Mouse (Mus musculus): ENCODE results near the gene Timm50. TPM values are rescaled to one million over a fixed set of nuclear protein-coding genes. Genes with fewer than 3 reads are reported as not detected.

Timm50 gene
- 162 and 169 TPM in 2 replicates for polyA plus RNA-seq (2015; fragmentation: Nextera tagmentation; extraction: Ambion mirVana)

DNA sequence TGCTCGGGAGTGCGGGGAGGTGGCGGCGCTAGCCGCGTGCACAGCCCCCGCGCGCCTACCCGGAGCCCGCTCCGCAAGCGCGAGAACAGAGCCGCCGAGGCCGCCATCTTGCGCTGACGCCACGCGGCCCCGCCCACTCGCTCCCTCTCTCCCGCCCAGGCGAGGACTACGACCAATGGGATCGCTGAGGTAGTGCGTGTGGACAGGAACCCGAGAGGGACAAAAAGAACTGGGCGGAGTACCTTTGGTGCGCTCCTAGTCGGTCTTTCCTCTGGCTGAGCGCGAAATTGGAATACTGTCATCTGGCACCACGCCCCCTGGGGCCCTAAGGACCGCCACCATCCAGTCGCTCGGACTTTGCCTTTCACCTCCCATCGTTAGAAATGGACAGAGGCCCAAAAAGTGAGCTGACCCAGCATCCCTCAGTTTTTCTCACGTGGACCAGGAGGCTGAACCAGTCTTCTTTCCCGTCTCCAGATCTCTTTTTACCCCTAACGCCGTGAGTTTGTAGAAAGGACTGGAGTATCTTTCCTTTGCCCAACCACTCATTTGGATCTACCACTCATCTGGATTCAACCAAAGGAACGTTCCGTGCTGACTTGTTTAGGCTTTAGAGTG is at the start of gene Timm50:
Gene Timm50, minus strand, starts transcription at position 147 of the 618 bp plus-strand sequence.
- Histone ChIP-seq H3K27ac (ENCODE audit: low read length) (peak within 1 kb of the TSS; percentile 58; the same call in 1 of the 2 replicates), H3K27me3 (ENCODE audit: insufficient read depth, low read length) (no peaks in the 10 kb centered on the region), H3K4me1 (ENCODE audit: insufficient read depth, low read length) (peaks cover 12% of the 10 kb centered on the region), H3K4me3 (ENCODE audit: low read length) (peak within 1 kb of the TSS; percentile 81), H3K9me3 (ENCODE audit: low read length) (no peaks in the 10 kb centered on the region), H3K9ac (replicated peaks; ENCODE audit: low read length) (peak within 1 kb of the TSS; percentile 95), H3K36me3 (ENCODE audit: insufficient read depth, low read length) (peaks cover 43% of the 10 kb centered on the region), H3K4me2 (replicated peaks; ENCODE audit: low read depth, low read length) (peak within 1 kb of the TSS; percentile 74)
- WGBS, result 1% methylated on average over 45 of the region's 45 CpGs
- ATAC-seq (ENCODE audit: low FRiP score, low TSS enrichment), result peak; percentile 97

DNA sequence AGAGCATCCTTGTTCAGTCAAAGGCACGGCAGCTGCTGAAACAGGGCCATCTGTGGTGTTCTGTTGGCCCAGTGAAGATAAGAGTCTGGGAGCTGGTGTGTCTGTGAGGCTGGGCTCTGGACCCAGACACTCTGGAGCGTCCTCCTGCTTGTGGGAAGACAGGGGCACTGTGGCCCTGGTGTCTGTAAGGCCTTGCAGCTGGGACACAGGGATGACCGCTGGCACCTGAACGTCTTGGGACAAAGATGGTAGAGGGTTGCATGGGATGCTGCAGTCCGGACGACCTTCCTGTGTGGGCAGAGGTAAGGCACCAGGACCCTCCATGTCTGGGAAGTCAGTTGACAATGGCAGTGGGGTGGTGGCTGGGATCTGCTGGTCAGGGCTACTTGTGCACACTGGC is 48.4 kb upstream of the Timm50 start:
- no peak overlapping the region for H3K27ac ChIP-seq (ENCODE audit: low read length)
- no peak for ATAC-seq (ENCODE audit: low FRiP score, low TSS enrichment)
- peaks cover 56% of the 10 kb centered on the region for H3K36me3 ChIP-seq (ENCODE audit: insufficient read depth, low read length)
- no peak overlapping the region for H3K9ac ChIP-seq (replicated peaks; ENCODE audit: low read length)
- no peak overlapping the region for H3K4me2 ChIP-seq (replicated peaks; ENCODE audit: low read depth, low read length)
- H3K27me3 ChIP-seq (ENCODE audit: insufficient read depth, low read length), result no peaks in the 10 kb centered on the region
- peaks cover 19% of the 10 kb centered on the region for H3K4me1 ChIP-seq (ENCODE audit: insufficient read depth, low read length)
- H3K9me3 ChIP-seq (ENCODE audit: low read length), result no peaks in the 10 kb centered on the region
- 96% methylated on average over 6 of the region's 6 CpGs for WGBS
- H3K4me3 ChIP-seq (ENCODE audit: low read length), result no peak overlapping the region

DNA sequence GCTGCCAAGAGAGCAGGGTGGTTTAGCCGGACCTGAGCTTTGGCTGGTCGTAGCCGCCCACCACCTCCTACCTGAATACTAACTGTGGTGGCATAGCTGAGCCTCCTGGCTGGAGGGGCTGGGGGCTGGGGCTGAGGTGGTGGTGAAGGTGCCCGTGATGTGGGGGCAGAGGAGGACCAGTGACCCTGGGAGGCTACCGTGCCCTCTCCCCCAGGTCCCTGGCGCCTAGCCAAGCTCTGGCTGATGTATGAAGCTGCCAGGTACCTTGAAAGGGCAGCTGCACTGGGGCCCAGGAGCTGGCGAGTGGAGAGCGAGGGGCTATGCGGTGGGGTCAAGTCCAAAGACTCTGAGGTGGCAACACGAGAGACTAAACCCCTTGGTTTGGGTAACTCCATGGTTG is 48.0 kb upstream of the Timm50 start:
- no peaks in the 10 kb centered on the region for H3K9me3 ChIP-seq (ENCODE audit: low read length)

DNA sequence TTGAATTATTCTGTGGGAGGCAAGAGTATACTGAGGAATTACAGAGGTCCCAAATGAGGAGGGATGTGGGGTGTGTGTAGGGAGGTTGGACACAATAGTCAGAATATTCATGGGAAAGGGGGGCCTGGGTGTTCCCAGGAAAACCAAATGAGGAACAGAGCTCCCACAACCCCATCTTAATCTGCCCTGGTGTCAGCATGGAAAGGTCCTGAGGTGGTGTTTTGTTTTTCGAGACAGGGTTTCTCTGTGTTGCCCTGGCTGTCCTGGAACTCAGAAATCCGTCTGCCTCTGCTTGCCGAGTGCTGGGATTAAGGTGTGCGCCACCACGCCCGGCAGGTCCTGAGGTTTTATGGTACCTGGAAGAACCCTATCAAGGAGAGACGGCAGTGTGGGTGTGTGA is 46.6 kb upstream of the Timm50 start:
- ATAC-seq (ENCODE audit: low FRiP score, low TSS enrichment), result no peak
- 66% methylated on average over 7 of the region's 7 CpGs for WGBS
- no peak overlapping the region for H3K4me2 ChIP-seq (replicated peaks; ENCODE audit: low read depth, low read length)
- H3K27ac ChIP-seq (ENCODE audit: low read length), result peak overlapping the region; percentile 27; the same call in 1 of the 2 replicates
- no peak overlapping the region for H3K4me3 ChIP-seq (ENCODE audit: low read length)
- H3K9me3 ChIP-seq (ENCODE audit: low read length), result no peaks in the 10 kb centered on the region
- no peak overlapping the region for H3K9ac ChIP-seq (replicated peaks; ENCODE audit: low read length)
- H3K36me3 ChIP-seq (ENCODE audit: insufficient read depth, low read length), result peaks cover 52% of the 10 kb centered on the region
- no peaks in the 10 kb centered on the region for H3K27me3 ChIP-seq (ENCODE audit: insufficient read depth, low read length)
- peaks cover 19% of the 10 kb centered on the region for H3K4me1 ChIP-seq (ENCODE audit: insufficient read depth, low read length)

More for the DNA sequence above, 48.0 kb upstream of the Timm50 start:
- Histone ChIP-seq H3K36me3 (ENCODE audit: insufficient read depth, low read length) (peaks cover 51% of the 10 kb centered on the region), H3K4me1 (ENCODE audit: insufficient read depth, low read length) (peaks cover 19% of the 10 kb centered on the region), H3K27ac (ENCODE audit: low read length) (no peak overlapping the region), H3K4me2 (replicated peaks; ENCODE audit: low read depth, low read length) (no peak overlapping the region), H3K27me3 (ENCODE audit: insufficient read depth, low read length) (no peaks in the 10 kb centered on the region), H3K9ac (replicated peaks; ENCODE audit: low read length) (no peak overlapping the region), H3K4me3 (ENCODE audit: low read length) (no peak overlapping the region)
- ATAC-seq (ENCODE audit: low FRiP score, low TSS enrichment), result no peak
- 82% methylated on average over 10 of the region's 10 CpGs for WGBS

DNA sequence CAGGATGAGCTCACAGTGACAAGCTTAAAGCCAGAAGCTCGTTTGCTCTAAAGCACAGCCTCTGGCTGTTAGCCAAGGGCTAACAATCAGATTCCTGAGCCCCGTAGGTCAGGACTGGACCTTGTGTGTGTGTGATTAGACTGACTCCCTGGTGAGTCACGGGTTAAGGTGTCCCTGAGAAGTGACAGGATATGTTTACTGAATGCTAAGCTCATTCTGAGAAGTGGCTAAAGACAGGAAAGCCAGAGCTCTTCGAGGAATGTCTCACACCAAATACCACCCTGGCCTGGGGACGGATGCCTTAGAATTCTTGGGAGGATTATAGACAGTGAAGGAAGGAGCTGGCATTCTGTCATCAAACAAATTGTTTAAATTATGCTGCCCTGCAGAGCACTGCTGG is 46.1 kb upstream of the Timm50 start:
- Histone ChIP-seq H3K4me1 (ENCODE audit: insufficient read depth, low read length) (peaks cover 19% of the 10 kb centered on the region), H3K9ac (replicated peaks; ENCODE audit: low read length) (0 out of 2 replicates have a peak overlapping the region, but pooled peaks have one; percentile 15), H3K36me3 (ENCODE audit: insufficient read depth, low read length) (peaks cover 56% of the 10 kb centered on the region), H3K4me3 (ENCODE audit: low read length) (no peak overlapping the region), H3K27me3 (ENCODE audit: insufficient read depth, low read length) (no peaks in the 10 kb centered on the region), H3K4me2 (replicated peaks; ENCODE audit: low read depth, low read length) (no peak overlapping the region; the same call in 1 of the 2 replicates), H3K9me3 (ENCODE audit: low read length) (no peaks in the 10 kb centered on the region), H3K27ac (ENCODE audit: low read length) (peak overlapping the region; percentile 80)
- 14% methylated on average over 5 of the region's 5 CpGs for WGBS
- ATAC-seq (ENCODE audit: low FRiP score, low TSS enrichment), result no peak

DNA sequence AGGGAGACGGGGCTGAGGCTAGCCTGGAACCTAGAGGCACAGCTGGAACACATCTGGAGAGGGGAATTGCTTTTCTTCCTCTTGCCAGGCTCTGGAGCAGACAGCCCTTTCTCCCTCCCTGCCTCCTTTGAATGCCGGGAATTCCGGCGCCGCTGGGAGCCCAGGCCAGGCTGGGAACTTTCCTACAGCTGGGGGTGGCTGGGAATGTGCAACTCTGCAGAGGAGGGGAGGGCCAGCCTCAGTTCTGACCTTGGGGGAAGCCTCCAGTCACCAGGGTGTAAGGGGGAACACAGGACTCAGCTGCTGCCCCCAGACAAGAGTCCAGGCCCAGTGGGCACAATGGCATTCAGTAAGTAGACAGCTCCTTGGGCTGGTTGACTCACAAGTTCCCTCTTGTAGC is 45.1 kb upstream of the Timm50 start:
- no peaks in the 10 kb centered on the region for H3K27me3 ChIP-seq (ENCODE audit: insufficient read depth, low read length)
- peaks cover 58% of the 10 kb centered on the region for H3K36me3 ChIP-seq (ENCODE audit: insufficient read depth, low read length)
- H3K9ac ChIP-seq (replicated peaks; ENCODE audit: low read length), result 0 out of 2 replicates have a peak overlapping the region, but pooled peaks have one; percentile 18
- 5% methylated on average over 5 of the region's 5 CpGs for WGBS
- no peaks in the 10 kb centered on the region for H3K9me3 ChIP-seq (ENCODE audit: low read length)
- peak; percentile 68 for ATAC-seq (ENCODE audit: low FRiP score, low TSS enrichment)
- H3K27ac ChIP-seq (ENCODE audit: low read length), result peak overlapping the region; percentile 80
- H3K4me1 ChIP-seq (ENCODE audit: insufficient read depth, low read length), result peaks cover 20% of the 10 kb centered on the region
- H3K4me2 ChIP-seq (replicated peaks; ENCODE audit: low read depth, low read length), result no peak overlapping the region
- H3K4me3 ChIP-seq (ENCODE audit: low read length), result no peak overlapping the region

DNA sequence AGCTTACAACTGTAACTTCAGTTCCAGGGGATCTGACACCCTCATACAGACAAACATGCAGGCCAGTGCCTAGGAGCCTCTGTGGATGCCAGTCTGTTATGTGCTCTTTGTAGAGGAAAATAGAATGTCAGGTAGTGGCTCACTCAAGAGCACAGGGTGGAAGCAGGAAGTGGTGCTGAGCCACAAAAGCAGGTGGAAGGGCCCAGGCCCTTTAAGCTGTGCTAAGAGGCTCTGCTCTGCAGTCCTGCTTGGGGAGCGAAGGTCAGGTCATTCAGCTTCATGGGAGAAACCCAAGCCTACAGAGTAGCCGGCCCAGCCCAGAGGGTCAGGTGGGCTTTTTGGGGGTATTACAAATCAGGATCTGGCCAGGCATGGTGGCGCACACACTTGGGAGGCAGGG is 43.3 kb upstream of the Timm50 start:
- WGBS, result 81% methylated on average over 3 of the region's 3 CpGs
- Histone ChIP-seq H3K27ac (ENCODE audit: low read length) (no peak overlapping the region), H3K36me3 (ENCODE audit: insufficient read depth, low read length) (peaks cover 44% of the 10 kb centered on the region)

DNA sequence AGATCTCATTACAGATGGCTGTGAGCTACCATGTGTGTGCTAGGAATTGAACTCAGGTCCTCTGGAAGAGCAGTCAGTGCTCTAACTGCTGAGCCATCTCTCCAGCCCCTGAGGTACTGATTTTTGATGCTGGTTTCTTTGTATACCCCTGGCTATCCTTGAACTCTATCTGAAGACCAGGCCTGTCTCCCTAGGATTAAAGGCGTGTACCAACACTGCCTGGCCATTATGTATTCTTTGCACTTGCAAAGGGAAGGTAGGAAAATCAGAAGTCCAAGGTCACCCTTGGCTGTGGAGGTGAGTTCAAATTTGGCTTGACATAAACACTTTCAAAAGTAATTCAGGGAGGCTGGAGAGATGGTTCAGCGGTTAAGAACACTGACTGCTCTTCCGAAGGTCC is 42.7 kb upstream of the Timm50 start:
- Histone ChIP-seq H3K36me3 (ENCODE audit: insufficient read depth, low read length) (peaks cover 37% of the 10 kb centered on the region), H3K27me3 (ENCODE audit: insufficient read depth, low read length) (no peaks in the 10 kb centered on the region), H3K4me1 (ENCODE audit: insufficient read depth, low read length) (peaks cover 33% of the 10 kb centered on the region), H3K9ac (replicated peaks; ENCODE audit: low read length) (no peak overlapping the region), H3K4me3 (ENCODE audit: low read length) (no peak overlapping the region), H3K9me3 (ENCODE audit: low read length) (no peaks in the 10 kb centered on the region), H3K4me2 (replicated peaks; ENCODE audit: low read depth, low read length) (no peak overlapping the region), H3K27ac (ENCODE audit: low read length) (no peak overlapping the region)
- 77% methylated on average over 3 of the region's 3 CpGs for WGBS
- ATAC-seq (ENCODE audit: low FRiP score, low TSS enrichment), result no peak

More for the DNA sequence above, 43.3 kb upstream of the Timm50 start:
- no peak for ATAC-seq (ENCODE audit: low FRiP score, low TSS enrichment)
- Histone ChIP-seq H3K27me3 (ENCODE audit: insufficient read depth, low read length) (no peaks in the 10 kb centered on the region), H3K4me2 (replicated peaks; ENCODE audit: low read depth, low read length) (no peak overlapping the region), H3K4me1 (ENCODE audit: insufficient read depth, low read length) (peaks cover 29% of the 10 kb centered on the region), H3K9ac (replicated peaks; ENCODE audit: low read length) (no peak overlapping the region), H3K9me3 (ENCODE audit: low read length) (no peaks in the 10 kb centered on the region), H3K4me3 (ENCODE audit: low read length) (no peak overlapping the region)

DNA sequence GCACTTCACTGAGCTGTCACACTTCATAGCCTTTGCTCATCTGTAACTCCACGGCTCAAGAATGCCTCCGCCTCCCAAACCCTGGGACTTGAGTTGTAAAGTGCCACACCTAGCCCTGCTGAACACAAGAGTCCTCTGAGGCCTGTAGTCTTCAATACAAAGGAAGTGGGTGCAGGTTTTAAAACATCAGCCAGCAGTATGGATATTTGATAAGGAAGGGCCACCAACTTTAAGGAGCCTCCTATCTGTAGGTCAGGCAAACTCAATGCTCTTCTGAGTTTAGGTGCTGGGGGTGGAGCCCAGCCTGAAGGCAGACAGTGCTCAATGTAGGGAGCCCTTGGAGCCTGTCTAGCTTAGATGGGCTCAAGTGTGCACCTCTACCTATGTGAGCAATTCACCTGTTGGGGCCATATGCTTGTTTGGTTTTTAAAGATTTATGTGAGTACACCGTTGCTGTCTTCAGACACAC is 42.3 kb upstream of the Timm50 start:
- Histone ChIP-seq H3K9me3 (ENCODE audit: low read length) (no peaks in the 10 kb centered on the region), H3K9ac (replicated peaks; ENCODE audit: low read length) (no peak overlapping the region), H3K27me3 (ENCODE audit: insufficient read depth, low read length) (no peaks in the 10 kb centered on the region), H3K36me3 (ENCODE audit: insufficient read depth, low read length) (peaks cover 35% of the 10 kb centered on the region), H3K27ac (ENCODE audit: low read length) (no peak overlapping the region), H3K4me1 (ENCODE audit: insufficient read depth, low read length) (peaks cover 34% of the 10 kb centered on the region), H3K4me2 (replicated peaks; ENCODE audit: low read depth, low read length) (no peak overlapping the region), H3K4me3 (ENCODE audit: low read length) (no peak overlapping the region)
- no peak for ATAC-seq (ENCODE audit: low FRiP score, low TSS enrichment)
- 71% methylated on average over 3 of the region's 3 CpGs for WGBS

DNA sequence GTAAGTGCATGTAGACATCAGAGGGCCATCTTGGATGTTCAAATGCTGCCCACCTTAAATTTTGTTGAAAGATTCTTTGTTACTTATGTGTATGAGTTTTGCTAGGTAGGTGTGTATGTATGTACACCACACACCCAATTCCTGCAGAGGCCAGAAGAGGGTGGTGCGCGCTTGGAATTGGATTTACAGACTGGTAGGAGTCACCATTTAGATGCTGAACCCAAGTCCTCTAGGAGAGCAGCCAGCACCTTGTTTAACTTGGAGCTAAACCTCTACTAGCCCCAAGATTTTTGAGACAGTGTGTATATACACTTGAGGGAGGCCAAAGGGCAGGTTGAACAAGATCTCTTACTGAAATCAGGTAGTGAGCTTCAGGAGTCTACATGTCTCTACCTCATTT is 41.4 kb upstream of the Timm50 start:
- peaks cover 30% of the 10 kb centered on the region for H3K36me3 ChIP-seq (ENCODE audit: insufficient read depth, low read length)
- H3K27ac ChIP-seq (ENCODE audit: low read length), result no peak overlapping the region
- ATAC-seq (ENCODE audit: low FRiP score, low TSS enrichment), result no peak
- no peak overlapping the region for H3K4me3 ChIP-seq (ENCODE audit: low read length)
- H3K9ac ChIP-seq (replicated peaks; ENCODE audit: low read length), result no peak overlapping the region
- H3K27me3 ChIP-seq (ENCODE audit: insufficient read depth, low read length), result no peaks in the 10 kb centered on the region
- peaks cover 26% of the 10 kb centered on the region for H3K4me1 ChIP-seq (ENCODE audit: insufficient read depth, low read length)
- no peaks in the 10 kb centered on the region for H3K9me3 ChIP-seq (ENCODE audit: low read length)
- no peak overlapping the region for H3K4me2 ChIP-seq (replicated peaks; ENCODE audit: low read depth, low read length)
- WGBS, result 81% methylated on average over 2 of the region's 2 CpGs
